Mouse (Mus musculus): ENCODE measurements around the gene Pxn.

DNA sequence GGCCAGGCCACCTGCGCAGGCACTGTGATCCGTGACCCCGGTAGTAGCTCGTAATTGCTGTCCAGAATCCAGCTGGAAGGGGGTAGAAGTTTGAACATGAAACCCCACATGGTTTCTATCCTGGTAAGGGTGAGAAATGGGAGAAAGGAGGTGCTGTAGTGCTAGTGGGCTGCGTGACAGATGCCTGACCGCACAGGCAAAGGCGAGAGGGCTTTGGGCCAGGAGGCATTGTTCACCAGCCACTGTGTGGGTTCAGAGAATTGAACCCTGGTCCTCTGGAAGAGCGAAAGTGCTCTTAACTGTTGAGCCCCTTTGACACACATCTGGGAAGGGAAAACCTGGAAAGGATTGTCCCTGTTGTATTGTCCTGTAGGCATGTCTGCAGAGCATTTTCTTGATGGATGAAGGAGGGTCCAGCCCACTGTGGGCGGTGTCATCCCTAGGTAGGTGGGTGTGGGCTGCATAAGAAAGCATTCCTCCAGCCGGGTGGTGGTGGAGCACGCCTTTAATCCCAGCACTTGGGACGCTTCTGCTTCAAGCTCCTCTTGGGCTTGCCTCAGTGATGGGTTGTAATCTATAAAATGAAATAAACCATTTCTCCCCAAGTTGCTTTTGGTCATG lies 30.3 kb upstream of the Pxn start:
- TF ChIP-seq CTCF (IDR thresholded peaks at IDR 0.05; ENCODE audit: borderline replicate concordance, insufficient read depth, low read depth, low read length), result no peak
- no peak for TF ChIP-seq POLR2A (IDR thresholded peaks at IDR 0.05; ENCODE audit: borderline replicate concordance, insufficient read depth, low read length)

All from cerebellum, adult 2 months (tissue).